Mouse (Mus musculus): Measurements from ENCODE around the gene Spata13. TPM values are rescaled to one million over a fixed set of nuclear protein-coding genes. Genes with fewer than 3 reads are reported as not detected.

Spata13 gene
- total and polyA plus RNA-seq, 3 experiments, result 0.39 to 1.5 TPM; not detected in 1

DNA sequence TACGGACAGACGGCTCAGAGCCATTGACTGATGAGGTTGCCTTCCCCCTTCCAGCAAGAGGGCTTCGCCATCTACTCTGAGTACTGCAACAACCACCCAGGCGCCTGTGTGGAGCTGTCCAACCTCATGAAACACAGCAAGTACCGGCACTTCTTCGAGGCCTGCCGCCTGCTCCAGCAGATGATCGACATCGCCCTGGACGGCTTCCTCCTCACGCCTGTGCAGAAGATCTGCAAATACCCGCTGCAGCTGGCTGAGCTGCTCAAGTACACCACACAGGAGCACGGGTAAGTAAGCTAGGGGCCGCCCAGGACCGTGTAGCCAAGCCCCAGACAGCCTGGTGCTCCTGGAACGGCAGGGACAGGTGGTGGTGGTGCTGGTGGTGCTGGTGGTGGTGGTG lies 117.8 kb downstream of the Spata13 start:
- TF ChIP-seq ZKSCAN1 (IDR thresholded peaks at IDR 0.05; ENCODE audit: low read depth, low read length) (no peak), MAFK (IDR thresholded peaks at IDR 0.05; ENCODE audit: borderline replicate concordance, low read depth, low read length) (no peak), ZMIZ1 (IDR thresholded peaks at IDR 0.05; ENCODE audit: low read depth, low read length) (no peak), ELF1 (IDR thresholded peaks at IDR 0.05; ENCODE audit: low read depth, low read length) (no peak), USF1 (IDR thresholded peaks at IDR 0.05; ENCODE audit: low read depth, low read length) (no peak), TAL1 (IDR thresholded peaks at IDR 0.05; ENCODE audit: low read length) (no peak), UBTF (IDR thresholded peaks at IDR 0.05; ENCODE audit: borderline replicate concordance, insufficient read depth, low read depth, low read length) (no peak), POLR2A (IDR thresholded peaks at IDR 0.05; ENCODE audit: control insufficient read depth in 1 of 2, insufficient read depth in 1 of 2, low read depth in 1 of 2, low read length in 2 of 2, poor library complexity in 1 of 2) (no peak), ZNF384 (IDR thresholded peaks at IDR 0.05; ENCODE audit: low read depth, low read length) (no peak), MAZ (IDR thresholded peaks at IDR 0.05; ENCODE audit: low read depth, low read length) (no peak), POLR2AphosphoS2 (IDR thresholded peaks at IDR 0.05; ENCODE audit: low read length) (no peak), KAT2A (conservative IDR thresholded peaks at IDR 0.05; ENCODE audit: low read depth, low read length) (no peak), NRF1 (IDR thresholded peaks at IDR 0.05; ENCODE audit: insufficient read depth, low read depth, low read length, poor library complexity, severe bottlenecking) (no peak), RCOR1 (IDR thresholded peaks at IDR 0.05; ENCODE audit: low read depth, low read length) (no peak), MYB (IDR thresholded peaks at IDR 0.05; ENCODE audit: low read depth, low read length) (no peak), MAX (IDR thresholded peaks at IDR 0.05; ENCODE audit: low read length) (no peak), MEF2A (IDR thresholded peaks at IDR 0.05; ENCODE audit: extremely low read depth, insufficient replicate concordance, low read depth, low read length, poor library complexity, severe bottlenecking) (no peak), MXI1 (IDR thresholded peaks at IDR 0.05; ENCODE audit: low read depth, low read length) (no peak), ZC3H11A (IDR thresholded peaks at IDR 0.05; ENCODE audit: low read depth, low read length) (no peak)
- no peaks in the 10 kb centered on the region for H3K36me3 ChIP-seq (ENCODE audit: control insufficient read depth in 1 of 2, insufficient read depth in 2 of 2, low read length in 2 of 2)
- no peaks in the 10 kb centered on the region for H3K27me3 ChIP-seq (ENCODE audit: control insufficient read depth in 1 of 2, insufficient read depth in 2 of 2, low read length in 2 of 2)
- no peaks in the 10 kb centered on the region for H3K9me3 ChIP-seq (replicated peaks; ENCODE audit: insufficient read depth, low read length)
- no peaks in the 10 kb centered on the region for H3K79me2 ChIP-seq (ENCODE audit: control insufficient read depth, insufficient read depth, low read length, poor library complexity)
- no peak overlapping the region for H3K4me3 ChIP-seq (ENCODE audit: control insufficient read depth in 1 of 2, insufficient read depth in 1 of 2, low read depth in 2 of 2, low read length in 2 of 2)
- no peak for DNase-seq (ENCODE audit: low read depth, low spot score)
- no peak overlapping the region for H3K27ac ChIP-seq (ENCODE audit: control insufficient read depth, low read depth, low read length)
- H3K9ac ChIP-seq (ENCODE audit: control insufficient read depth, low read depth, low read length, poor library complexity, severe bottlenecking), result no peak overlapping the region
- H3K4me1 ChIP-seq (ENCODE audit: control insufficient read depth in 1 of 2, insufficient read depth in 2 of 2, low read length in 2 of 2), result no peaks in the 10 kb centered on the region

GRCm38 (mm10) chr14:60752892-60753800 lies 119.3 kb downstream of the Spata13 start:
- Histone ChIP-seq H3K36me3 (ENCODE audit: control insufficient read depth in 1 of 2, insufficient read depth in 2 of 2, low read length in 2 of 2) (no peaks in the 10 kb centered on the region), H3K4me1 (ENCODE audit: control insufficient read depth in 1 of 2, insufficient read depth in 2 of 2, low read length in 2 of 2) (no peaks in the 10 kb centered on the region), H3K27ac (ENCODE audit: control insufficient read depth, low read depth, low read length) (no peak overlapping the region), H3K9me3 (replicated peaks; ENCODE audit: insufficient read depth, low read length) (no peaks in the 10 kb centered on the region), H3K4me3 (ENCODE audit: control insufficient read depth in 1 of 2, insufficient read depth in 1 of 2, low read depth in 2 of 2, low read length in 2 of 2) (no peak overlapping the region), H3K79me2 (ENCODE audit: control insufficient read depth, insufficient read depth, low read length, poor library complexity) (no peaks in the 10 kb centered on the region), H3K27me3 (ENCODE audit: control insufficient read depth in 1 of 2, insufficient read depth in 2 of 2, low read length in 2 of 2) (no peaks in the 10 kb centered on the region), H3K9ac (ENCODE audit: control insufficient read depth, low read depth, low read length, poor library complexity, severe bottlenecking) (no peak overlapping the region)
- TF ChIP-seq MYB (IDR thresholded peaks at IDR 0.05; ENCODE audit: low read depth, low read length), result no peak
- no peak for TF ChIP-seq SMC3 (IDR thresholded peaks at IDR 0.05; ENCODE audit: low read depth, low read length)
- TF ChIP-seq POLR2A (IDR thresholded peaks at IDR 0.05; ENCODE audit: control insufficient read depth in 1 of 2, insufficient read depth in 1 of 2, low read depth in 1 of 2, low read length in 2 of 2, poor library complexity in 1 of 2), result no peak
- no peak for TF ChIP-seq ZC3H11A (IDR thresholded peaks at IDR 0.05; ENCODE audit: low read depth, low read length)
- no peak for TF ChIP-seq ZNF384 (IDR thresholded peaks at IDR 0.05; ENCODE audit: low read depth, low read length)
- no peak for TF ChIP-seq MXI1 (IDR thresholded peaks at IDR 0.05; ENCODE audit: low read depth, low read length)
- TF ChIP-seq USF1 (IDR thresholded peaks at IDR 0.05; ENCODE audit: low read depth, low read length), result no peak
- no peak for TF ChIP-seq POLR2AphosphoS2 (IDR thresholded peaks at IDR 0.05; ENCODE audit: low read length)
- TF ChIP-seq KAT2A (conservative IDR thresholded peaks at IDR 0.05; ENCODE audit: low read depth, low read length), result no peak
- no peak for TF ChIP-seq NELFE (IDR thresholded peaks at IDR 0.05; ENCODE audit: low read depth, low read length)
- no peak for TF ChIP-seq TAL1 (IDR thresholded peaks at IDR 0.05; ENCODE audit: low read length)
- TF ChIP-seq ZMIZ1 (IDR thresholded peaks at IDR 0.05; ENCODE audit: low read depth, low read length), result no peak
- TF ChIP-seq ETS1 (IDR thresholded peaks at IDR 0.05; ENCODE audit: low read depth, low read length), result no peak
- TF ChIP-seq CHD2 (IDR thresholded peaks at IDR 0.05; ENCODE audit: low read length), result no peak
- TF ChIP-seq SIN3A (IDR thresholded peaks at IDR 0.05; ENCODE audit: low read length), result no peak
- DNase-seq (ENCODE audit: low read depth, low spot score), result no peak

All from MEL (cell line).